Comparison of ENCODE assay signal across 8 mouse cellular contexts in genomic region chr8:59953741-59954140, GRCm38 (mm10).
DNase-seq lines count a peak whose midpoint lies in the region; ATAC-seq and TF ChIP-seq lines count a peak whose summit lies in the region.
"Not testable (repeated sequence)": the region's sequence is repeated elsewhere in the genome, so short reads cannot be mapped to it uniquely, and the experiment has no call there.

No protein-coding gene starts in this region.

- not testable (repeated sequence) for H3K27ac ChIP-seq in forebrain, embryonic 12.5 days; forebrain, embryonic 15.5 days (replicated peaks); hindbrain, embryonic 11.5 days (ENCODE audit: low read depth, low read length); midbrain, embryonic 12.5 days (replicated peaks); midbrain, postnatal 0 days (ENCODE audit: low read depth, low read length)

- 71% methylated on average over 6 of the region's 6 CpGs for WGBS in forebrain, embryonic 12.5 days
- 54% methylated on average over 6 of the region's 6 CpGs for WGBS in forebrain, embryonic 15.5 days
- WGBS in hindbrain, embryonic 11.5 days = 60% methylated on average over 6 of the region's 6 CpGs
- 60% methylated on average over 6 of the region's 6 CpGs for WGBS in midbrain, embryonic 12.5 days
- WGBS in midbrain, postnatal 0 days = 55% methylated on average over 6 of the region's 6 CpGs

- H3K9ac ChIP-seq in forebrain, embryonic 12.5 days; forebrain, embryonic 15.5 days (replicated peaks); hindbrain, embryonic 11.5 days (ENCODE audit: low read depth, low read length); midbrain, embryonic 12.5 days (replicated peaks); midbrain, postnatal 0 days (replicated peaks; ENCODE audit: low read length, poor library complexity, severe bottlenecking): not testable (repeated sequence)

- DNase-seq in R1 (ENCODE audit: low read depth, low spot score) = peak; percentile 3
- peak; percentile 6 for DNase-seq in embryo, embryonic 10.5 days (ENCODE audit: low spot score)
- peak; percentile 19 for DNase-seq in hindbrain, embryonic 11.5 days (ENCODE audit: low spot score)
- peak; percentile 29 for DNase-seq in mesoderm, embryonic 11.5 days (ENCODE audit: low read depth, low spot score)
- peak; percentile 17 for DNase-seq in midbrain, postnatal 0 days (ENCODE audit: low spot score)

- not testable (repeated sequence) for H3K27me3 ChIP-seq in forebrain, embryonic 12.5 days; forebrain, embryonic 15.5 days; hindbrain, embryonic 11.5 days (ENCODE audit: control insufficient read depth, insufficient read depth, low read length); midbrain, embryonic 12.5 days; midbrain, postnatal 0 days (ENCODE audit: insufficient read depth, low read length)

- 0 out of 2 replicates have a peak, but pooled peaks have one; percentile 65 for ATAC-seq in forebrain, embryonic 12.5 days (ENCODE audit: low FRiP score)
- peak; percentile 41; the same call in 1 of the 2 replicates for ATAC-seq in forebrain, embryonic 15.5 days (replicated peaks)
- peak; percentile 30; the same call in 1 of the 2 replicates for ATAC-seq in hindbrain, embryonic 11.5 days (ENCODE audit: low FRiP score)
- ATAC-seq in midbrain, embryonic 12.5 days (ENCODE audit: low FRiP score, low read depth) = peak; percentile 41; the same call in 1 of the 2 replicates
- ATAC-seq in midbrain, postnatal 0 days (ENCODE audit: low FRiP score) = not testable (repeated sequence)

- TF ChIP-seq CTCF in midbrain, postnatal 0 days (IDR thresholded peaks at IDR 0.05) = not testable (repeated sequence)

- not testable (repeated sequence) for H3K4me2 ChIP-seq in forebrain, embryonic 12.5 days; forebrain, embryonic 15.5 days (replicated peaks); hindbrain, embryonic 11.5 days (replicated peaks; ENCODE audit: low read depth, low read length); midbrain, embryonic 12.5 days (replicated peaks); midbrain, postnatal 0 days (ENCODE audit: low read depth, low read length, poor library complexity, severe bottlenecking)

- not testable (repeated sequence) for H3K9me3 ChIP-seq in forebrain, embryonic 12.5 days; forebrain, embryonic 15.5 days; hindbrain, embryonic 11.5 days (ENCODE audit: control insufficient read depth, low read length); midbrain, embryonic 12.5 days; midbrain, postnatal 0 days (ENCODE audit: low read length)

- not testable (repeated sequence) for H3K4me3 ChIP-seq in forebrain, embryonic 12.5 days (replicated peaks); forebrain, embryonic 15.5 days; hindbrain, embryonic 11.5 days (ENCODE audit: low read depth, low read length); midbrain, embryonic 12.5 days; midbrain, postnatal 0 days (ENCODE audit: low read depth, low read length)

- not testable (repeated sequence) for H3K4me1 ChIP-seq in forebrain, embryonic 12.5 days; forebrain, embryonic 15.5 days; hindbrain, embryonic 11.5 days (replicated peaks; ENCODE audit: control insufficient read depth, insufficient read depth, low read length); midbrain, embryonic 12.5 days; midbrain, postnatal 0 days (ENCODE audit: insufficient read depth, low read length)

- not testable (repeated sequence) for H3K36me3 ChIP-seq in forebrain, embryonic 12.5 days (replicated peaks); forebrain, embryonic 15.5 days; hindbrain, embryonic 11.5 days (ENCODE audit: control insufficient read depth, insufficient read depth, low read length); midbrain, embryonic 12.5 days; midbrain, postnatal 0 days (ENCODE audit: insufficient read depth, low read length)
